Mouse (Mus musculus) E14TG2a.4 (cell line): ENCODE measurements around the gene Ocm.
A peak's percentile ranks its signal among the peaks of the same experiment; 100 is the strongest.

Experiments
- H3K27me3 ChIP-seq: 2 replicates; pipeline ENCODE4 v1.6.1; 2014; ENCODE audit warnings: low read length, control low read depth; ENCODE audit not compliant: insufficient read depth
- H3K36me3 ChIP-seq: 2 replicates; pipeline ENCODE4 v1.6.1; 2014; ENCODE audit warnings: low read length, control low read depth; ENCODE audit not compliant: insufficient read depth
- H3K4me1 ChIP-seq: replicated peaks from 2 replicates; pipeline ENCODE4 v1.6.1; 2014; ENCODE audit warnings: low read depth, low read length, control low read depth
- H3K4me3 ChIP-seq: replicated peaks from 2 replicates; pipeline ENCODE4 v1.5.1; 2014; ENCODE audit warnings: mild to moderate bottlenecking, low read length
- H3K9me3 ChIP-seq: 2 replicates; pipeline ENCODE4 v1.6.1; 2014; ENCODE audit warnings: low read length, control low read depth
- CTCF ChIP-seq: conservative IDR thresholded peaks from 2 replicates; pipeline ENCODE4 v1.5.1; 2014; ENCODE audit warnings: low read length
- NANOG ChIP-seq: IDR thresholded peaks from 2 replicates; pipeline ENCODE4 v1.6.1; 2014; ENCODE audit warnings: borderline replicate concordance, low read length, mixed read lengths
- POU5F1 ChIP-seq: IDR thresholded peaks from 2 replicates; pipeline ENCODE4 v1.6.1; 2014; ENCODE audit warnings: low read length, borderline replicate concordance

Ocm gene

DNA sequence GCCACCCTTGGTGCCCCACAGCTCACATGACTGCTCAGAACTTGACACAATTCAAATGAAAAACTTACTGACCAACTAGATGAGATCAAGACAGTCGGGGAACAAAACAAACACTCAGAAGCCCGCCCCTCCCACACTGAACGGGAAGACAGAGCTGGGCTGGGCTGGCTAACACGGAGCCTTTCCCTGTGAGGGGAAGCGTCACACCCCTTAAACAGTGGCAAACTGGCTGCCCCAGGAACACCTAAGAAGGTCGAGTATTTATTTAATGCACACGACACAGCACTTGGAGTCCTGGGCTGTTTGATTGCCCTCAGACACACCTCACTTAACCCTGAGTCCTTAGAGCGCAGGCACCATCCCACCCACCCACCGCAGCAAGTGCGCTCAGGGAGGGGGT, 33.8 kb downstream of the Ocm start:
- H3K36me3 ChIP-seq, result peaks cover 98% of the 10 kb centered on the region
- H3K4me1 ChIP-seq, result peaks cover 41% of the 10 kb centered on the region
- H3K9me3 ChIP-seq, result no peaks in the 10 kb centered on the region
- H3K27me3 ChIP-seq, result no peaks in the 10 kb centered on the region
- H3K4me3 ChIP-seq, result no peak overlapping the region
- TF ChIP-seq NANOG (no peak), POU5F1 (no peak), CTCF (no peak)

DNA sequence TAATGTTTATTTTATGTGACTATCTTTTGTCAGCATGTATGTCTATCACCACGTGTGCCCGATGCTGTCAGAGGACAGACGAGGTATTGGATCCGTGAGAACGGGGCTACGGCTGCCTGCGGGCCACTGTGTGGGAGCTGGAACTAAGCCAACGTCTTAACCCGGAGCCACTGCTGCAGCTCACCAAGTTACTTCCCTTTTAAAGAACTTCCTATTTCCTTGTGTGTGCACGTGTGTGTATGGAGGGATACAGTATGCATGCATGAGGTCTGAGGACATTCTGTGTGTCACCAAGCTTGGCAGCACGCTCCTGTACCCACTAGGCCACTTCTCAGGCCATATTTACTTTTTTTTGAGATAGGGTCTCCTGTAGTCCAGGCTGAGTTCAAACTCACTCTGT, 36.4 kb downstream of the Ocm start:
- H3K4me3 ChIP-seq, result no peak overlapping the region
- no peak for TF ChIP-seq NANOG
- TF ChIP-seq CTCF, result no peak
- TF ChIP-seq POU5F1, result no peak
- peaks cover 51% of the 10 kb centered on the region for H3K4me1 ChIP-seq
- H3K36me3 ChIP-seq, result peaks cover 98% of the 10 kb centered on the region
- no peaks in the 10 kb centered on the region for H3K9me3 ChIP-seq
- no peaks in the 10 kb centered on the region for H3K27me3 ChIP-seq

GRCm38 (mm10) chr5:143989046-143989445, 37.4 kb downstream of the Ocm start:
- Histone ChIP-seq H3K9me3 (no peaks in the 10 kb centered on the region), H3K4me1 (peaks cover 41% of the 10 kb centered on the region), H3K27me3 (no peaks in the 10 kb centered on the region), H3K4me3 (no peak overlapping the region), H3K36me3 (peaks cover 99% of the 10 kb centered on the region)
- TF ChIP-seq CTCF (no peak), POU5F1 (no peak), NANOG (no peak)

DNA sequence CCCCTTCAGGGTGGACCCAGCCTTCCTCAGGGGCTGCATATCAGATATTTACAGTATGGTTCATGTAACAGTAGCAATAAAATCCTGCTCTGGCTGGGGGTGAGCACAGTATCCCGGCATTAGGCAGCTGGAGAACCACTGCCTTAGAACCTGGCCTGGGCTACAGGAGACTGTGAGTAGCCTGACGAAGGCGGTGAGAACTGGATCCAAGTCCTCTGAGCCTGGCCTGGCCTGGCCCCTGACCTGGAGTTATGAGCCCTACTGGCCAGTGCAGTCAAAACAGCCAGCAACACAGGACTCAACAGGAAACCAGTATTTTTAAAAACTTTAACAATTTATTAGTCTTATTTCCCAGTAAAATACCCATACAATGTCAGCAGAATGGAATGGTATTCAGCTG, 38.9 kb downstream of the Ocm start:
- H3K27me3 ChIP-seq, result no peaks in the 10 kb centered on the region
- peaks cover 28% of the 10 kb centered on the region for H3K4me1 ChIP-seq
- TF ChIP-seq POU5F1 (no peak), NANOG (no peak), CTCF (no peak)
- H3K36me3 ChIP-seq, result peaks cover 92% of the 10 kb centered on the region
- H3K9me3 ChIP-seq, result no peaks in the 10 kb centered on the region
- no peak overlapping the region for H3K4me3 ChIP-seq

DNA sequence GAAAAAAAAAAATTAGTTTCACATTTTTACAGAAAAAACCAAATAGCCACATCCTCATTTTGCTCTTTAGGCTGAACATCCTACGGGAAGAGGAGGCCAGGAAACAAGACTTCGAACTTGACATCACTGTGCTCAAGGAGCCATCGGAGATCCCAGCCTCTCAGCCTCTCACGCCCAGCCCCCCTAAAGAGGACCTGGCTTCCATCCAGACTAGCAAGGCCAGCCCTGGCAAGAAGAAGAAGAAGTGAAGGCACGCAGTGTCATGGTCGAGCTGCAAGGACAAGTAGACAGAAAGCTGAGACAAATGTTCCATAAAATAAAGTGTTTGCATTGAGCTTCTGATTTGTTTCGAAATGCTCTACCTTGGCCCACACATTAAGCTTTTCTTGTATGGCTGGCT, 41.1 kb downstream of the Ocm start:
- TF ChIP-seq NANOG, result no peak
- no peak for TF ChIP-seq POU5F1
- TF ChIP-seq CTCF, result no peak
- H3K27me3 ChIP-seq, result no peaks in the 10 kb centered on the region
- H3K36me3 ChIP-seq, result peaks cover 70% of the 10 kb centered on the region

GRCm38 (mm10) chr5:143982361-143982760, 44.1 kb downstream of the Ocm start:
- peaks cover 34% of the 10 kb centered on the region for H3K4me1 ChIP-seq
- H3K27me3 ChIP-seq, result no peaks in the 10 kb centered on the region
- H3K36me3 ChIP-seq, result peaks cover 40% of the 10 kb centered on the region
- H3K9me3 ChIP-seq, result no peaks in the 10 kb centered on the region
- TF ChIP-seq CTCF, result no peak
- no peak for TF ChIP-seq NANOG
- no peak for TF ChIP-seq POU5F1
- H3K4me3 ChIP-seq, result no peak overlapping the region

More for the DNA sequence above, 41.1 kb downstream of the Ocm start:
- peaks cover 34% of the 10 kb centered on the region for H3K4me1 ChIP-seq
- no peaks in the 10 kb centered on the region for H3K9me3 ChIP-seq
- H3K4me3 ChIP-seq, result no peak overlapping the region

GRCm38 (mm10) chr5:143980858-143981257, 45.6 kb downstream of the Ocm start:
- Histone ChIP-seq H3K36me3 (peaks cover 26% of the 10 kb centered on the region), H3K9me3 (no peaks in the 10 kb centered on the region), H3K27me3 (no peaks in the 10 kb centered on the region), H3K4me1 (peaks cover 26% of the 10 kb centered on the region), H3K4me3 (no peak overlapping the region)
- TF ChIP-seq NANOG (no peak), CTCF (no peak), POU5F1 (no peak)

- TF ChIP-seq POU5F1, result no peak
- no peak for TF ChIP-seq CTCF
- no peak for TF ChIP-seq NANOG
- Histone ChIP-seq H3K4me1 (peaks cover 25% of the 10 kb centered on the region), H3K27me3 (no peaks in the 10 kb centered on the region), H3K4me3 (peak overlapping the region; percentile 32; the same call in 1 of the 2 replicates), H3K36me3 (no peaks in the 10 kb centered on the region), H3K9me3 (no peaks in the 10 kb centered on the region)
Observed at GRCm38 (mm10) chr5:143976726-143977431, 49.6 kb downstream of the Ocm start.

DNA sequence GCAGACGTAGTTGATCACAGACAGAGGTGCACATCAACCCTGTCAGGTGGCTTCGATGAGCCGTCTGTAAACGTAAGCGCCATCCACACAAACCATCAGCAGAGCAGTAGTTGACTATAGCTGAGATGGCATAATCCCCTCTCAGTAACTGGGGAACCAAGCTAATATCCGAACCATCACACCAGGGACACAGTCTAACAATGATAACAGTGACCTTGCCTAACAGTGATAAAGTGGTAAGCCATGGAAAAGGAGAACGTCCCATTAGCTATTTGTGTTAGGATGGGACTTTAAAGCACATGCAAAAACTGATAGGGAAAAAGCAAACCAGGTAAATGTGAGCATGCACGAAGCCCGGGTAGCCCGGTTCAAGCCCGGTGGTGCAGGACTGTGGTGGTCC, 50.2 kb downstream of the Ocm start:
- Histone ChIP-seq H3K4me1 (peaks cover 20% of the 10 kb centered on the region), H3K27me3 (no peaks in the 10 kb centered on the region), H3K4me3 (no peak overlapping the region), H3K36me3 (no peaks in the 10 kb centered on the region), H3K9me3 (no peaks in the 10 kb centered on the region)
- TF ChIP-seq CTCF (no peak), NANOG (no peak), POU5F1 (no peak)
